Mouse (Mus musculus): ENCODE measurements around the gene Mturn. TPM values are rescaled to one million over a fixed set of nuclear protein-coding genes. Genes with fewer than 3 reads are reported as not detected.
A peak's percentile ranks its signal among the peaks of the same experiment; 100 is the strongest.

The Mturn gene
- 10 to 100 TPM; 15.5 to 30.5 TPM for total RNA-seq (2021)
- long read RNA-seq, experiment 1, full-length matches to known transcripts = 26 of 32 reads
- long read RNA-seq, experiment 1, partial matches to known transcripts = 0 of 32 reads
- long read RNA-seq, experiment 1, other reads (novel, unspliced or antisense) = 6 of 32 reads
- long read RNA-seq, experiment 2, full-length matches to known transcripts = 13 of 18 reads
- long read RNA-seq, experiment 2, partial matches to known transcripts = 0 of 18 reads
- long read RNA-seq, experiment 2, other reads (novel, unspliced or antisense) = 5 of 18 reads

DNA sequence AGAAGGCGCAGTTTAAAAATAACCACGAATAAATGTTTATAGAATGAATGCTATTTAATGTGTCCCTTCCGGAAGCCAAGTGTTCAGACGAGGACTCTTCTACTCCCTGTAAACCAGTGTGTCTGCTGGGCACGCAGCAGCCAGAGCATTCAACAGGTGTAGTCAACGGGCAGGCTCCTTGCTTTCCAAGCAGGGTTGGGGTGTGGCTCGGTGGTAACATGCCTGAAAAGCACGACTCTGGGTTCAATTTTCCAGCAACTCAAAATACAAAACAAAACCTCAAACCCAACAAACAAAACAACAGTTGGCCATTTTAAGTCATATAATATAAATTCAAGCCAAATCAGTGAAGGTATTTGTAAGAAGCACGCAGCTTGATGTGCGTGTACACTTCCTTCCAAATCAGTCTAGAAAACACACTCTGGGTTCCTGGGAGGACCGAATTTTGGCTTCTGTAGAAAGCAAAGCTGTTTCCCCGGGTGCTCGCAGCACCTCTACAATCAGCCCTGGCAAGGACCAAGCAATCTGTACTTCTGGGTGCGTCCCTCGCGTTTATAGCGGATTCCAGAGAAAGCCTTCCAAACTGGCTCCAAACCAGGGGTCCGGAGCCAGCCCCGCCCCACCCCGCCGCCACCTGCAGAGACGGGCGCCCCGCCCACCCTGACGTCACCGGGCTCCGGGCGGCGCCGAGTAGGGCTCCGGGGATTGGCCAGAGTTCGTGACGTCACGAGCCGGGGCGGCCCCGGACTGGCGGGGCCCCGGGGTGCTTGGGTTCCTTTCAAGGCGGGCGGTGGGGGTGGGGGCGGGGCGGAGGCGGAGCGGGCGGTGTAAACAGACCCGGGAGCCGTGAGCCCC lies at the start of gene Mturn:
TSS of gene Mturn (plus strand) at position 734 of the 855 bp plus-strand sequence.
- DNase-seq (ENCODE audit: low spot score in 2 of 2) = peak; percentile 99 to 100

DNA sequence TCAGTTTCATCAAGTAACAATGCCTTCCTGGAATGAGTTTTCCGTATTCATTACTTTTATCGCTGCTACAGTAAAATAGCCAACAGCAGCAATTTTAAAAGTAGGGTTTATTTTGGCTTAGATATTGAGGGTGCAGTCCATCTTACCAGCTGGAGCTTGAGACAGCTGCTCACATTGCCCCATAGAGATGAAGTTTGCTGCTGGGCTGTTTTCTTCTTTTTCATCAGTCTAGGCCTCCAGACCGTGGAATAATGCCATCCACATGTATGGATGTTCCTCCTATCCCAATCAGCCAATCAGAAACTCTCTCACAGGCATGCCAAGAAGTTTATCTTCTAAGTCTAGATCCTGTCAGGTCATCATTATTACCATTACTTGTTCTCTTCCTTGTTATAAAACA lies 41.5 kb upstream of the Mturn start:
- no peak for DNase-seq (ENCODE audit: low spot score in 2 of 2)

DNA sequence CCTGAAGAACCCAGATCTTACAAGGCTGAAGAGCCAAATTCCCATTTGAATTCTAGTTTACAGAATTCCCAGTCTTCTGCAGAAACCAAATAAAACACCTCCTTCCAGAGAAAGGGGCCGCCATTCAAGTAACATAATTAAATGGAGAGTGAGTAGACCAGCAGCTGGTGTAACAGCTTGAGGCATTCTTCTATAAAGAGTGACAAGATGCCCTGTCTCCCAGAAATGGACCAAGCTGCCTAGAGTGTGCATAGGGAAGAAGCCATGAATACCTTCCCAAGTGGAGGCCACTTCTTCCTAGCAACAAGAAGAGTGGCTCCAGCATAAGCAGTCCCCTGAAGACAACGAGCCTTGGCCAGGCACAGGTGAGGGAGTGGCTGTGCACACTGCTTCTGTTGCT lies 39.5 kb upstream of the Mturn start:
- no peak for DNase-seq (ENCODE audit: low spot score in 2 of 2)

DNA sequence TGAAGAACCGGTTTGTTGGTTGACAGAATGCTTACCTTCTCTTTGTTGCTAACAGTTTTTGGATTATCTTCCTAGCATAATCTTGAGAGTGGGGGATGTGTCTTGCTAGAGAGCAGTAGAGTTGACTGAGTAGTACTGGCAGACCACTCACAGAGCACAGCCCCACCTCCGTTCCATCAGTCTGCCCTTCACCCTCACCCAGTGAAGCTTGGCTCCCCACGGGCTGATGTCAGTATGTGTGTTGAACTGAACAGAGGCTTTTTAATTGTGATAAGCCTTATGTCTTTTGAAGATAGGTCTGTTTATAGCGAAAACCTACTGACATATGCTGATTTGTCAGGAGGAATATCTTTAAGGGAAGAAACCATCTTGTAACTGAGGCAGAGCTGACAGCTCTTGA lies 38.2 kb upstream of the Mturn start:
- DNase-seq (ENCODE audit: low spot score in 2 of 2) = no peak

DNA sequence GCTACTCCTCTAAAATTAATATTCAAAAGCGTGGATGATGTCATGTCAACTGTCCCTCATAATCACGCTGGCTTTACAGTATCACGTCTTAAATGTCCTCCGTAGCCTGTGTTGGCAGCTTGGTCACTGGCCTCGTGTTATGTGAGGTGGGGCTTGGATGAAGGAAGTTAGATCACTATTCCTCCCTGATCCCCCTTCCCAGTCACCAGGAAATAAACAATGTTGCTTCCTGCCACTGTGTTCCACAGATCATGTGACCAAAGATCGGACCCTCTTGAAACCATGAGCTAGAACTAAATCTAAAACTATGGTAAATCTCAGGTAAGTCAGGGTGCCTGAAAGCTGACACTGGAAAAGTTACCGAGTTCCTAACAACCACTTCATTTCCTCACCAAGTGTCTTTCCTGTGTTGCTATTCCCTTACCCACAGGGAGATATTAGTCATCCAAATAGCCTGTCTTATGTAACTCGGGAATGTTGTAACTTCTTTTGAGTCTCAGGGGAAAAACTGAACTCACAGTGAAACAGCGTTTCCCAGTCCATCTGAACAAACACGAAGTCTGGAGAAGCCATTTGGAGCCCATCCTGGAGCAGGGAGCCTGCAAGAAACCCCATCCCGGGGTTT lies 25.8 kb upstream of the Mturn start:
- peak in 1 of 2 experiments; percentile 8 for DNase-seq (ENCODE audit: low spot score in 2 of 2)

DNA sequence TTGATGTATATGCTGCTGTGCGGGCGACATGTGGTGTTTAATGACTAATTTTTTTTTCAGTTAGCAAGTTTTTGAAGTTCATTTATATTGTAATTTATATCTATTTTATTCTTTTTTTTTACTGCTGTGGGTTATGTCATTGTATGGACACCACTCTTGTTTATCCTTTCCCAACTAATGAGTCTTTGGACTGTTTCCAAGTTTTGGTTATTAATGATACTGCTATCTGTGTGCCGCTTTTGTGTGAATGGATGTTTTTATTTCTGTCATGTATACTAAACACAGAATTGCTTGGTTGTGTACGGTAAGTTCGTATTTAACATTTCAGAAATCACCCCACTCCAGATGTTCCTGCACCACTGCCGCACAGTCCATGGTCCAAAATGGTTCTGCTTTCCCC lies 23.6 kb upstream of the Mturn start:
- DNase-seq (ENCODE audit: low spot score in 2 of 2) = no peak

DNA sequence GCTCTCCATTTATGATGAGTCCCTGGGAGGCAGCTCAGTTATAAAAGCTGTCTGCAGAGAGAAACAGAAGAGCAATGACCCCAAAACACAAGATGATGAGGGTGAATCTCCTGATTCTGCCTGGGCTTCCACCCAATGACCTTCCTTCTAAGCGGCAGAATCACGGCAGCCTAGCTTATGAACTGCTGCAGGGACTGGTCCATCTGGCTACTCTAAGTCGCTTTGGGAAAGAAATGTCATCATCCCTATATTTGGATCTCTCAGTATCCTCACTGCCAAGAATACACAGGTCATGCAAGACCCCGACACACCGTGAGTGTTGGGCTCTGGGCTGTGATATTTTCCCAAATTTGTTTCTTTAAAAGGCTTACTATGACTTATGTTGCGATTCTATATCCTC lies 11.6 kb upstream of the Mturn start:
- DNase-seq (ENCODE audit: low spot score in 2 of 2) = no peak

DNA sequence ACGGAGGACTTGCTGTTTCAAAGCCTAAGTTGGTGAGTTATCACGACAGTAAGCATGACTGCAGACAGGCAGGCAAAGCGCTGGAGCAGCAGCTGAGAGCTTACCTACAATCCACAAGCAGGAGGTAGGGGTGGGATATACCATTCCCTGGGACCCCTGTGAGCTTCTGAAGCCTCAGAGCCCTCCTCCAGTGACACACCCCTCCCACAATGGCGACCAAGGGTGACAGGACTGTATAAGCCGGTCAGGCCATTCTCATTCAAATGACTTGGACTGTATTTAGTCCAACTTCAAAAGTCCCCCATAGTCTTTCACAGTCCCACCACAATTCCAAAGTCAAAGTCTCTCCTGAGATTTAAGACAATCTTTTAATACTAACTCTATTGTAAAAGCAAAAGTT lies 8.5 kb upstream of the Mturn start:
- DNase-seq (ENCODE audit: low spot score in 2 of 2) = no peak

DNA sequence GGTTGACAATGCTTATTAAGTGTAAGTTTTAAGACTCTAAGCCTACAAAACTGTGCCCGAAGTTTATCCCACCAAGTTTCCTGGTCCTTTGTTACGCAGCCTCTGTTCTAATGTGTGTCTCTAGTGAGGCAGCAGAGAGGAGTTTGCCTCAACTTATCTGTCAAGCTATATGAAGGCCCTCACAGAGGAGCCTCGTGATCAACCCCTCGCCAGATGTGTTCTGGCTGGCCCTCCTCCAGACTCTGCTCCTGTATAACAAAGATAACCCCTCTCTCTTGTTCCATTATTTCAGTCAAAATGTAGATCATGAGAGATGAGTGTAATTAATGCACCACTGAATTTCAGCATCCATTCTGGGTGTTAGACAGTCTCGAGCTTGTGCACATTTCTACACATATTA lies 1.7 kb upstream of the Mturn start:
- DNase-seq (ENCODE audit: low spot score in 2 of 2) = peak in 1 of 2 experiments; percentile 19

DNA sequence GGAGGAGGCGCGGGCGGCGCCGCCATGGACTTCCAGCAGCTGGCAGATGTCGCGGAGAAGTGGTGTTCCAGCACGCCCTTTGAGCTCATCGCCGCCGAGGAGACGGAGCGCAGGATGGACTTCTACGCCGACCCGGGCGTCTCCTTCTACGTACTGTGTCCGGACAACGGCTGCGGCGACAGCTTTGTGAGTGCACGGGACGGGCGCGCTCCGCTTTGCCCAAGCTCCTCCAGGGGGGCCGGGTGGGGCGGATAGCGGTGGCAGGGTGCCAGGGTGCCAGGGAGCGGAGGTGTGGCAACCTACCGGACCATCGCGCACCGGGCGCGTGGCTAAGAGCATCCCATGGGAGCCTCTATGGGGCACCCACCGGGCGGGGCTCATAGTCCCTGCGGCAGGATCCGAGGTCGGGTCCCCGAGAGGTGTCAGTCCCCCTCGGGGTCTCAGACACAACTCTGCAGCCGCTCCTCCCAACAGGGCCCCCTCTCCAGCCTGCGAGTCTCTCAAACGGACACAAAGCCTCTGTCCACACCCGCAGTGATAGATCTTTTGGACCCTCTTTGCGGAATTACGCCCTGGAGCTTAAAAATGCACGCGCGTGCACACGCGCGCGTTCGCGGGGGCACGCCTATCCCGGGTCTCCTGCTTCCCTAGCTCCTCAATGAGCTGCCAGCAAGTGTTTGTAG lies 463 bp downstream of the Mturn start:
- no peak for DNase-seq (ENCODE audit: low spot score in 2 of 2)

DNA sequence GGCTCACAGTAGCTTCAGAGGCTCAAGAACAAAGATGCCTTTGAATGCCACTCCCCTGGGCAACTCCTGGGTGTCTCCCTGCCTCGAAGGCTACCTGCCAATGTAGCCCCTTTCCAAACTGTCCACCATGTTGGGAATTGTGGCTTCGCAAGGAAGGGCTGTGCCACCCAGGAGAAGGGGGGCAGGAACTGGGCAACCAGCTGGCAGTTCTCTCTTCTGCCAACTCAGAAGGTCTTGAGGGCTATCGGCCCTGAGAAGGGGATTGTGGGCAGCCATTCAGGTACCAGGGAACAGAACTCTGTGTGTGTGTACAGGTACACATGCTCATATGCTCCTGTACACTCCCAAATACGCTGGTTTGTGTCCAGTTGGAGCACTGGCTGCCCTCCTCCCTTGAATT lies 2.7 kb downstream of the Mturn start:
- no peak for DNase-seq (ENCODE audit: low spot score in 2 of 2)

DNA sequence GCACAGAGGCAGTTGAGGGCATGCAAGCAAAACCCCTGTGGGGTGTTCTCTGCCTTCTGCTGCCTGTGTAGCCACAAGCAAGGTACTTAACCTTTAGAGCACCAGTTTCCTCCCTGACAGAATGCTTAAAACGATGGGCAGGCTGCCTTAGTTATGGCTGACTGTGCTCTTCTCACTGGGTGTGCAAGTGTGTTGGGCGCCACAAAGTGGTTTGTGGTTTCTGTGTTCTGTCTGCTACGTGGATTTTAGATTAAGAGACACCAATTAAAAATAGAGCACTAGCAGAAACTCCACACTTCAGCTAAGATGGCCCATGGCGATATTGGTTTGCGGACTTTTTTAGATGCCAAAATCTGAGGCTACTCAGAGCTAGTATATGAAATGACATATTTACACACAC lies 3.7 kb downstream of the Mturn start:
- no peak for DNase-seq (ENCODE audit: low spot score in 2 of 2)

DNA sequence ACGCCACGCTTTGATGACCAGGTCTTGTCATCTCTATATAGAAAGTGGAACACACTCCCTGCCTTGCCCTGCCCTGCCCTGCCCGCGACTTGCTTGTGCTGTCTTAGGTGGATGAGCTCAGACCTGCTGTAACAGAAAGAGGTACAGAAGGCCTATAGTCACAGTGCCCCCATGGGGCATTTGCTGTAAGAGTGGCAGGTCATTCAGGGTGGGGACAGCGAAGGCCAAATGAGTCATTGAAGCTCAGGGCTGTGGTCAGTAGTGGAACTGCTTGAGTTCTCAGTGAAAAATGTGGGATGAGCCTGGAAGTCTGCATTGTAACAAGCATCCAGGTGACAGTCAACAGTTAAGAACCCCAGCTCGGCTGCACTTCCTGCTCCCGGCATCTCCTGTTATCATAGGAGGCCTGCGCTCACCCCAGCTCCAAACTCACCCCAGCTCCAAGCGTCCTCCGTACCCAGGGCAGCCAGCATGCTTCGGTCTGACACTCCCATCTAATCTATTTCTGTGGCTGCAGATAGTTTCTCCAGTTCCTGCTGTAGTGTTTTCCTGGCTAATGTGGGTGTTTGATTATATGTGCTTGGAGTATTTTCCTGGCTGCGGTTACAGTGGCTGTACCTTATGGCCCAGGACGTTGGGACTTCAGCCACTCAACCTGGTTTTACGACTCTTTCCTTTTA lies 4.4 kb downstream of the Mturn start:
- DNase-seq (ENCODE audit: low spot score in 2 of 2) = no peak

DNA sequence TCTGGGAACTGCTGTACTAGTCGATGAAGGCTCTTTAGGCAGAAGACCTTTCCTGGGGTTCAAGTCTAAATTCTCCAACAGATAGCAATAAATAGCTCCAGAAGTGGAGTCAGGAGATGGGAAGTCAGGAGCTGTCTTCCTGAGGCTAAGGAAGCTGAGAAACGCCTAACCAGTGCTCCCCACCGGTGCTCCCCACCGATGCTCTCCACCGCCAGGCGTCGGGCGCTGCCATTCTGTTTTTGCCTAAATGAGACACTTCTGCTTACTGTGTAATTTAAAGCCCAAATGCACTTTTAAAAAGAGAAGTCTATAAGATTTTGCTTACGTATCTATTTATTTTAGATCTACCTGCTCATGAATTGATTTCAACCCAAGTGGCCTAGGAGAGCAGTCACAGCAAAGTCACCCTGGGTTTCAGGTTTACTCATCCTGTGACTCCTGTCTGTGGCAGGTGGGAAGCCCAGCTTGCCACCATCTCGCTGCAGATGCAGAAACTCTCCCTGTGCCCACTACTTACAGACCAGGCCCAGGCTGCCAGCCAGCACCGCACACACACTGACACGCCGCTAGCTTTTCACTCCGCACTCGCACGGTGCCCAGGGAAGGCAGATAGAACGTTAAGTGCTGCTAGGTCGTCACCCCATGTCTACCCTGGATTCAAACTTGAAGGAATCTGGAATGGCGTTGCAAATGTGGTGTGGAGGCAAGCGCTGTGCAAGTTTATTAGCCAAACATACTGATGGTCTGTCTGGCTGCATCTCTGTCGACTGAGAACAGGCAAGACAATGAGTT lies 5.7 kb downstream of the Mturn start:
- no peak for DNase-seq (ENCODE audit: low spot score in 2 of 2)

DNA sequence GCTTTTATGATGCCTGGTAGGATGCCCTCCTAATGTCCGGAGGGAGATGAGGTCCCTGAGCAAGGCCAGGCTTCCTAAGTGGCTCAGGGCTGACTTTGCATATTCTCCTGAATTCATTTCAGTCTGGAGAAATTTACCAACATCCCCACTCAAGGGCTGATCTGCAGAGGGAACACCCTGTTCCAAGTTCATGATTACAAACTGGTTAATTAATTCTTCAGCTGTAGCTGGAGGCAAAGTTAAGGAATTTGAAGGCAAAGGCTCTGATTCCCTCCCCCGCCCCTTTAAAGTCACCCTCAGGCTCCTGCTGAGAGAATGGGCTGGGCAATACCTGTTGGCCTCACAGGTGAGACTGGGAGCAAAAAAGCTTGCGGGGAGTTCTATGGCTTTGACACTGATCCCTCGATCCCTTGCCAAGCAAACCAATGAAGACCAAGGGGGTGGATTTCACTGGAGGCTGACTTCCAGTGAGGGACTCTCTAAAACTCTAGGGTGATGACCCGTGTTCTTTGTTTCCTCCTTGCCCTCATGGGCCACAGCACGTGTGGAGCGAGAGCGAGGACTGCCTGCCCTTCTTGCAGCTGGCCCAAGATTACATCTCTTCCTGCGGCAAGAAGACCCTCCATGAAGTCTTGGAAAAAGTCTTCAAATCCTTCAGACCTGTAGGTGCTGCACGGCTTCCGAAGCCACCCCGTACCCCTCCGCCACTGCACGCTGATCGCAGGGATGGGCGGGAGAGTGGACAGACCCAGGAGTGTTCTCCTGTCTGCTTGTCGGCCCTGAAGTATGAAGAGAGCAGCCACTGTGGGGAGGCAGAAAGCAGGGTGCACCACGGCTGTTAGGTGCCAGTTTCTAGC lies 7.3 kb downstream of the Mturn start:
- no peak for DNase-seq (ENCODE audit: low spot score in 2 of 2)

DNA sequence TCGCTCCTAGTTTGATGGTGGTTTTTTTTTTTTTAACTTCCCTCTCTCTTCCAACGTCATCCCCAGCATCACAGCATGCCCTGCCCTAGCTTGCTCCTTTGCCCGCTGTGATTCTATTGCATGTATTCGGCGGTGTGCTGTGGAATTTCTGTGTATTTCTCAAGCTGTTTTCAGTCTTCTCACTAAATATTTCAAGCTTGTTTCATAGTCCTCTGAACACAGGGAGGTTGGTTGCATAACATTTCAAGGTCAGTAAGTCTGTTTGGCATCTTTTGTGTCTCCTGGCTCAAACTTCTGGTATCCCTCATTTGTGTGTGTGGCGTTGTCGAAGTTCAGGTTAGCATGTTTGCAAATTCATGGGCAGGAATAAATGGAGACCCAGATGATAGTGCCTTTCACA lies 8.3 kb downstream of the Mturn start:
- no peak for DNase-seq (ENCODE audit: low spot score in 2 of 2)

DNA sequence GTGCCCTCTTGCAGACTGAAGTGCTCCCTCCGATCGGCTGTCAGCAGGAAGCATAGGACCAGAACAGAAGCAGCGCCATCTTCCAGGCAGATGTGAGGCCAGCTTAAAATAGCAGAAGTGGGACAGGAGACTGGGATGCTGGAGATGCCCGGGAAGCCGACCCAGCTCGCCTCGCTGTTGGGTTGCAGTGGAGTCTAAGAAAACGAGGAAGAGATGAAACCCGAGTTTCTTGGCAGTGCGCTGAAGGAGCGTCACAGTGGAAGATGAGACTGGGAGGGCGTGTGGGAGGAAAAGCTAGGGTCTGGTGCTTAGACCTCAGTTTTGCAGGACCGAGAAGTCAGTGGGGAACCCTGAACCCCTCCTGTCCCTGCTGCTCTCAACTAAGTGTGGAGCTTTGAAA lies 9.4 kb downstream of the Mturn start:
- no peak for DNase-seq (ENCODE audit: low spot score in 2 of 2)

DNA sequence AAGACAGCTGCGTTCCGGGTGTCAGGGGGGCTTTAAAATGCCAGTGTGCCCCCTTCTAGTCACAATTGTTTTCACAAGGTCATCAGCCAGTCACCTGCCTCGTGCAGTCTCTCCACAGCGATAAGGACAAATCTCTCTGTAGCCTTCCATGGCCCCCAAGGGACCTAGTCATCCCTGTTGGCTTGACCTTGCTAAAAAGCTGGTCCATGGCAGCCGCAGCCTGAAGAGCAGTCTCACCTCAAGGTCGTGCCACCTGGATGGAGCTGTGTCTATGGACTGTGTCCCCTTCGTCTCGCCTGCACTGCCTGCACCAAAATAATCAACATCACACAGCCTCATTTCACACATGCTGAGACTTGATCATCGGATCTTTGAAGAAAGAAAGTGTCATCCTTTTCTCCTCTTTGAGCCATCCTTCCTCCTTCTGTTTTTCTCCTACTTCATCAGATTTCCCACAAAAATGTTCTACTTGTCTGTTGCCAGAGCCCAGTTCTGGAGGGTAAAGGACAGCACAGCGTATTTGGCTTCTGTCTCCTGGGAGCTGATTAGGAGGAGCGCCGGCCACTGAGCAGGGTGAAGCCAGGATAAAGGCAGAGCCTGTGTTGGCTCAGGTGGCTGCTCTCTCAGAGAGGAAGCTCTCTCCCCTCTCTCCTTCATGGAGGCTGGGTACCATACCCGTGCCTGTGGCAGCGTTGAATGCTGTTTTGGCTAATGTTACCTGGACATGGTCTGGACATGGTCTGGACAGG lies 10.1 kb downstream of the Mturn start:
- no peak for DNase-seq (ENCODE audit: low spot score in 2 of 2)

DNA sequence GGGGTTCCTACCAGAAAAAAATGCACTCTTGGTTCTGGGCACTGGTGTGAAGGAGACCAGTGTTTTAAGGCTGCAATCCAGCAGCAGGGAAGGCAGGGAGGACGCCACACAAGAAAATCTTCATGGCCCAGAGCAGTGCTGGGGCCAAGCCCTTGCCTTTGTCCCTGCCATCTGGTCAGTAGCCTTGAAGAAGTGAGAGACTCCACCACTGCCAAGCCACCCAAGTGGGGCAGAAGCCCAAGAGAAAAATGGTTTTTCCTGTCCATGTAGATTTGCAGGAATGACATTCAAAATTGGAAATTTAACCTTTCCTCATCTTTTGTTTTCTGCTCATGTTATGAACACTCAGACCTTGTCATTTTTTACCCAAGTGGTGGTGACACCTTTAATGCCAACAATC lies 10.8 kb downstream of the Mturn start:
- no peak for DNase-seq (ENCODE audit: low spot score in 2 of 2)

All from adrenal gland, adult 18-20 months (tissue).